Mouse (Mus musculus): ENCODE results near the gene Brinp2.

DNA sequence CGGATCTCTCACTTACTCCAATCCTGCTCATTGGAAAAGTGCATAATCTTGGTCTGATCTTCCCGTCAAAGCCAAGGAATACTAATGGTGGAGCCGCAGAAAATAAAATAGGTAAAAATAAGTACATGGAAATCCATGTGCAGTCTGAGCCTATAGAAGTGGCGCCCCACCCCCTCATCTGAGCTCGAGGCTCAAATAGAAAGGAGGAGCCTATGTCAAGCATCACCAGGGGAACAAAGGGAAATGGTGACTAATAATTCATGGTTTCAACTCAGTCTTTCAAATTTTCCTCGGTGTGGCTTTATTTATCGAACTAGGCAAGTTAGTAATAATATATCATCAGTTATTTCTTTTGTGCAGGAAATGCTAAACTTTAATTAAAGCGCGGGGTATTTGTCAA, 84.1 kb downstream of the Brinp2 start:
- TF ChIP-seq POLR2A (IDR thresholded peaks at IDR 0.05; ENCODE audit: low read depth, low read length) (no peak), CTCF (IDR thresholded peaks at IDR 0.05; ENCODE audit: borderline replicate concordance, insufficient read depth, low read length) (no peak)

Data from embryonic fibroblast, embryonic 13.5 days (primary cell).